Comparison of ENCODE assay signal across 19 mouse cellular contexts in genomic region chr9:110381292-110381691, GRCm38 (mm10). TPM values are rescaled to one million over a fixed set of nuclear protein-coding genes. Genes with fewer than 3 reads are reported as not detected.
DNase-seq lines count a peak whose midpoint lies in the region; ATAC-seq and TF ChIP-seq lines count a peak whose summit lies in the region.
"Had no signal": no experiment of that assay in that cellular context is flagged by ENCODE, and none has a peak within 500 bp of the region (broad histone marks: within the 10 kb centered on the region; RNA-seq: fewer than 3 reads in every experiment).

No protein-coding gene starts in this region.

- no peak for TF ChIP-seq CTCF in testis, adult 2 months (IDR thresholded peaks at IDR 0.05; ENCODE audit: control insufficient read depth, insufficient read depth, insufficient replicate concordance, low read depth, low read length)

- no peaks in the 10 kb centered on the region for H3K9me3 ChIP-seq in heart, embryonic 11.5 days (replicated peaks; ENCODE audit: control insufficient read depth, low read length)
- no peaks in the 10 kb centered on the region for H3K9me3 ChIP-seq in kidney, embryonic 15.5 days (replicated peaks)
- H3K9me3 ChIP-seq: limb, embryonic 15.5 days; liver, embryonic 15.5 days had no signal

- no peak for ATAC-seq in heart, embryonic 11.5 days (replicated peaks; ENCODE audit: insufficient number of reproducible peaks, low FRiP score, low TSS enrichment)
- 0 out of 2 replicates have a peak, but pooled peaks have one; percentile 3 for ATAC-seq in kidney, embryonic 15.5 days (replicated peaks; ENCODE audit: low FRiP score)
- ATAC-seq: forebrain, embryonic 14.5 days had no signal

- no peak for TF ChIP-seq POLR2A in testis, adult 2 months (IDR thresholded peaks at IDR 0.05; ENCODE audit: control insufficient read depth, low read depth, low read length)

- H3K4me1 ChIP-seq in heart, embryonic 11.5 days (ENCODE audit: control insufficient read depth, insufficient read depth, low read length), result peaks cover 3% of the 10 kb centered on the region; the same call in 1 of the 2 replicates
- peaks cover 9% of the 10 kb centered on the region; the same call in 1 of the 2 replicates for H3K4me1 ChIP-seq in kidney, embryonic 15.5 days
- peaks cover 7% of the 10 kb centered on the region for H3K4me1 ChIP-seq in testis, adult 2 months (ENCODE audit: control insufficient read depth, insufficient read depth, low read length)

- H3K4me3 ChIP-seq in heart, embryonic 11.5 days (ENCODE audit: low read depth, low read length), result no peak overlapping the region
- H3K4me3 ChIP-seq in kidney, embryonic 15.5 days (replicated peaks), result no peak overlapping the region
- H3K4me3 ChIP-seq in testis, adult 2 months (ENCODE audit: control insufficient read depth, low read depth, low read length), result peak overlapping the region; percentile 62
- H3K4me3 ChIP-seq: limb, embryonic 15.5 days; liver, embryonic 15.5 days had no signal

- peaks cover 39% of the 10 kb centered on the region for H3K36me3 ChIP-seq in heart, embryonic 11.5 days (ENCODE audit: control insufficient read depth, insufficient read depth, low read length)
- peaks cover 93% of the 10 kb centered on the region for H3K36me3 ChIP-seq in kidney, embryonic 15.5 days
- H3K36me3 ChIP-seq in testis, adult 2 months (ENCODE audit: control insufficient read depth, insufficient read depth, low read length), result peaks cover 1% of the 10 kb centered on the region; the same call in 1 of the 2 replicates

- H3K27ac ChIP-seq in heart, embryonic 11.5 days (ENCODE audit: low read depth, low read length), result no peak overlapping the region
- H3K27ac ChIP-seq in kidney, embryonic 15.5 days, result no peak overlapping the region; the same call in 1 of the 2 replicates
- H3K27ac ChIP-seq in testis, adult 2 months (ENCODE audit: control insufficient read depth, insufficient read depth, low read depth, low read length), result no peak overlapping the region
- H3K27ac ChIP-seq: limb, embryonic 15.5 days; liver, embryonic 15.5 days; macrophage had no signal

- 77% methylated on average over 12 of the region's 12 CpGs for WGBS in heart, embryonic 11.5 days (ENCODE audit: insufficient replicate concordance)
- 82% methylated on average over 12 of the region's 12 CpGs for WGBS in kidney, embryonic 15.5 days

- peak overlapping the region; percentile 63; the same call in 1 of the 2 replicates for H3K4me2 ChIP-seq in heart, embryonic 11.5 days
- no peak overlapping the region for H3K4me2 ChIP-seq in kidney, embryonic 15.5 days
- H3K4me2 ChIP-seq: liver, embryonic 15.5 days; midbrain, embryonic 11.5 days had no signal

- no peak for DNase-seq in heart, adult 9 months (ENCODE audit: low spot score in 2 of 2)
- DNase-seq in kidney, postnatal 14 days, result no peak
- DNase-seq in testis, postnatal 14 days (ENCODE audit: low spot score), result no peak
- no peak for DNase-seq in gastrocnemius, postnatal 10 days
- DNase-seq: B cell, adult 2 months; cerebellum, adult 8-10 months; gastrocnemius, postnatal 14 days; kidney, postnatal 10 days; thymus, postnatal 4 days had no signal

- H3K9ac ChIP-seq in heart, embryonic 11.5 days (ENCODE audit: low read depth, low read length), result no peak overlapping the region
- H3K9ac ChIP-seq in kidney, embryonic 15.5 days, result no peak overlapping the region
- H3K9ac ChIP-seq: limb, embryonic 15.5 days; liver, embryonic 15.5 days had no signal

- H3K27me3 ChIP-seq in heart, embryonic 11.5 days (ENCODE audit: control insufficient read depth, insufficient read depth, low read length), result no peaks in the 10 kb centered on the region
- no peaks in the 10 kb centered on the region for H3K27me3 ChIP-seq in kidney, embryonic 15.5 days
- no peaks in the 10 kb centered on the region for H3K27me3 ChIP-seq in testis, adult 2 months (ENCODE audit: control insufficient read depth, insufficient read depth, low read length)
- H3K27me3 ChIP-seq: limb, embryonic 15.5 days; liver, embryonic 15.5 days had no signal

RNA-seq across cellular contexts. Expression of gene Ptpn23, which starts 26.7 kb away (rescaled TPM):
- polyA plus RNA-seq in heart, embryonic 11.5 days (2014; fragmentation: Nextera tagmentation; extraction: Ambion mirVana), result 11.7 and 14.1 TPM in 2 replicates
- 16.9 and 17.5 TPM in 2 replicates for polyA plus RNA-seq in kidney, embryonic 15.5 days (2015; fragmentation: Nextera tagmentation; extraction: Ambion mirVana)
- polyA plus RNA-seq in testis, adult 2 months (2012; rRNA removed), result 28.4 and 32.3 TPM in 2 replicates
- 10 to 100 TPM; 12.6 to 22.0 TPM for total RNA-seq in gastrocnemius, postnatal 10 days (2021)

RNA-seq across cellular contexts. Expression of gene Ngp, which starts 38.3 kb away (rescaled TPM):
- polyA plus RNA-seq in heart, embryonic 11.5 days (2014; fragmentation: Nextera tagmentation; extraction: Ambion mirVana), result 0.42 and 1.6 TPM in 2 replicates
- 5.4 and 6.8 TPM in 2 replicates for polyA plus RNA-seq in kidney, embryonic 15.5 days (2015; fragmentation: Nextera tagmentation; extraction: Ambion mirVana)
- polyA plus RNA-seq in testis, adult 2 months (2012; rRNA removed), result not detected in 2 replicates
- 10 to 100 TPM in 1 of 2 experiments, under 1 TPM in 1; 0.59 to 15.6 TPM for total RNA-seq in gastrocnemius, postnatal 10 days (2021)
- total RNA-seq: adrenal gland, adult 8-10 months; left cerebral cortex, postnatal 25 days had no signal

RNA-seq across cellular contexts. Expression of gene Scap, which starts 48.2 kb away (rescaled TPM):
- polyA plus RNA-seq in heart, embryonic 11.5 days (2014; fragmentation: Nextera tagmentation; extraction: Ambion mirVana), result 14.4 and 16.0 TPM in 2 replicates
- 37.9 and 38.8 TPM in 2 replicates for polyA plus RNA-seq in kidney, embryonic 15.5 days (2015; fragmentation: Nextera tagmentation; extraction: Ambion mirVana)
- 10.8 and 13.3 TPM in 2 replicates for polyA plus RNA-seq in testis, adult 2 months (2012; rRNA removed)
- 10 to 100 TPM; 25.5 TPM for total RNA-seq in gastrocnemius, postnatal 10 days (2021)
